Mouse (Mus musculus) retina, adult 2 months (tissue): ENCODE results near the gene Fat3.

Experiments
- DNase-seq: peaks from one replicate; pipeline ENCODE4 v3.0.0-alpha.2; 2012; ENCODE audit warnings: low read depth, low spot score

Gene Fat3

DNA sequence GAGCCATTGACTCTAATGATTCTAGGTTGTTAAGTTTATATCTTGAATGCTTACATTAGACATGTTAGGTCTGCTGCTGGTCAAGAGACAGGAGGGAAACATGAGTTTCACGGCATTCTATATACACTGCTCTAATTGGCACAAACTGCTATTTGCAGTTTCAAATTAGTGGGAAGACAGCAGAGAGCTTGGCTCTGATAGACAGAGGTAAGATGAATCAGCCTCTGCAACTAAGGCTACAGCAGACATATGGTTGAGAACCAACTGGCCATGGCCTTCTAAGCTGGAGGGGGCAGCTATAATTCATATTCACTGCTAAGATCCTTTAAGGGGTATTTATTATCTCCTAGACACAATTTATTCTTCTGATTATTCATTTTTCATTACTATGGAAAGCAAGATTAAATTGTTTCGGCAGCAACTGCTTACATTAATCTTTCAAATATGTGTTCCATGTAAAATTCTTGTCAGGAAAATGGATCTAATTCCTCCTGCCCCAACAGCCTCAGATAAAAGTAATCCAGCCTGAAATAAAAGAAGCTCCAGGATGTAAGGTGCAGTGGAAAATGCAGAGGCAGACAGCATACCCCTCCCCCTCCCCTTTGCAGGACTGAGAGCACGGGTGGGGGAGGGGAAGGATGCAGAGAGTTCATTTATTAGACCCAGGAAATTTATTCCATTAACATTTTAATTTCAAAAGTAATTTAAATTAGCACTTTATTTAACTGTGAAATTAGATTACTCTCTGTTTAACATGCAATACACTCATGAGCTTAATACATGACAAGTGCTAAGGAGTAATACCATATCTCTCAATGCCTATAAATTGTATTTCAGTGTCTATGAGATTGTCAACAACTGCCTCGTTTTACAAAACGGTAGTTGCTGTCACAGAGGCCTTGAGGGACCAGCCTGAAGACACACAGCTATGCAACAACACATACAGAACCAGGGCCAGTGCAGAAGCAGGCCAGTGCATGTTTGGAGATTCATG, 189.9 kb downstream of the Fat3 start:
- no peak for DNase-seq

DNA sequence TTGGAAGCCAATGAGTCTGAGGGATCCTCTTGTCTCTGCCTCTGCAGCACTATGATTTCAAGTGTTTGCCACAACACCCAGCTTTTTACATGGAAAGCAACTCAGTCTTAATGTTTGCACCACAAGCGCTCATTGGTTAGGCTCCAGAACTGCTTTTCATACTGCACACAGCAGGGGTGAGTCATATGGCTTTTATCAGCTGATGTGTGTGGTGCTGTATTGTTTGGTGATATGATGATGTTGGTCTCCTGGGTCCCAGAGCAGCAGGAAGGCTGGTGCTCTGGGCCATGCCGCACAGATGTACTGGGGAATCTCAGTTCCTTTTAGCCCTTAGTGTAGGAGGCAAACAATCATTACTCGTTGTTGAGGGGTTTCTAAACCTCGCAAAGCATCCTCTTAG, 190.8 kb downstream of the Fat3 start:
- no peak for DNase-seq

DNA sequence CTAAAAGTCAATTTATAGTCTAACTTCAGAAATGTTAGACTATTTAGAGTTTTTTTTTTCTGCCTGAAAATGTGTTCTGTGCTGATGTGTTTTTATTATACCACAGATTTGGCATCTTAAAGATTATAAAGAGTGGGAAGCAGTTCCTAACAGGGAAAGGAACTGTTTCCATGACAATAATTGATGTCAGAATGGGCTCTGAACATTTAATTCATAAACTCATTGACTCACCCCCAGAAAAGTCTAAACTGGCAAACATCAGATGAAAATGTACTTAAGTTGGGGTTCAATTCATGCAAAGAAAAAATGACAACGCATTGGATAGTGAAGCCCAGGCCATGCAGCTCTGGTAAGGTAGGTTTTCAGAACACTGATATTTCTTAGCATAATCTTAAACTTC, 193.3 kb downstream of the Fat3 start:
- DNase-seq: no peak

DNA sequence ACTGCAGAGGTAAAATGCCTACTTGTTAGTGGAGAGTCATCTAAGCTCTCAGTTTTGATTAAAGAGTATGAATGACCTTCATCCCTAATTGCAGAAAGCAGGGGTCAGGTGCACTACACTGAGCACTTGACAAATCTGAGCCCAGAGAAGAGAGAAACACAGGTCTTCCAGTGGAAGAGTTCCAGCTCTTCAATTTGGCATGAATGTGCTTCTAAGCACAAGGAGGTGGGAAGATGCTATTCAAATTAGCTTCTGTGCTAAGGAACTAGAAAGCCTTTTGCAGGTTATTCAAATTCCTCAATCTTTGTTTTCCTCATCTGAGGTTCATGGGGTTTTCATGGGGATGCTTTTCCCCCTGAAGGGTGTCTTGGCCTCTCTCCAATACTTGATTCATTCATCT, 194.9 kb downstream of the Fat3 start:
- no peak for DNase-seq

DNA sequence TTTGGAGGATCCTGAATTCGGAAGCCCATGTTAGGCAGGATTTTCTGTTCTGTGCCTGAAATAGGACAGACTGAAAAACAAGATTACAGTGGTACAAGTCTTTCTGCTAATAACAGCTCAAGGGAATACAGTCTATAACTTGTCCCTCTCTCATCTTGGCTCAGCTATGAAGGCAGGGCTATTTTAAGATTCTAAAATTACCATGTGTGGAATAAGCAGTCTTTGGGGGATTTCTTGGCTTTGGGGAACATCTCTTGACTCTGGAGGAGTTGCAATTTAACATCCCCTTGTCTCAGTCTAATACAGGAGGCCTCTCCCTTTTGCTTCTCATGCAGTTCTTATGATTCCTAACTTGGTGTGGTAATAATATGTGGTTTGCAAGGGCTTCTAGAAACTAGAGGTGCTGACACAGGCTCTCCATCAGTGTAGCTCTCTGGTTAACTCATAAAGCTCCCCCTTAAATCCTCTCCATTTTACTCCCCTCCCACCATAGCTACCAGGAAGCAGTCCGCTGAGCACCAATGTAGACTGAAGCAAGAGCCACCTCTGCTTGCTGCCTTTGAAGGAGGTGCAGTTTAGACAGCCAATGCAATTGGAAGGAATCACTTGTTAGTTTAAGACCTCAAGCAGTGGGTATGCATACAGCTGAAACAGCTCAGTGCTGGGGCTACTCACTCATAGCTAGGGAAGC, 195.5 kb downstream of the Fat3 start:
- DNase-seq: no peak

DNA sequence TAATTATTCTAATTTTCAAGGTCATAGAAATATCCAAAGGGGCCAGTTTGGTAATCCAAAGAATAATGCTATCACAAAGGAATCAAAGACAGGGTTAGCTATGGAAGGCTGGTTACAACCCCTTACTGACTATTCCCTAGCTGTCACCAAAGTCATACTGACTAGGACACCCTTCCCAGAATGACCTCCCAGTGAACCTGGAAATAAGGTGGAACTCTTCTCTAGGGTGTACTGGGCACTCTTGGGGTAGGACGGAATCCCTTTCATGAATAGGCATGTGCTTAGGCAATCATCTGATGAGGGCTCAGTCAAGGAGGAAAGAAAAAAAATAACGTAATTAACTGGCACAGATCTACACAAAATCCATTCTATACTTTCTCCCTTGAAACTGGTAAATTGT, 196.1 kb downstream of the Fat3 start:
- DNase-seq: no peak

DNA sequence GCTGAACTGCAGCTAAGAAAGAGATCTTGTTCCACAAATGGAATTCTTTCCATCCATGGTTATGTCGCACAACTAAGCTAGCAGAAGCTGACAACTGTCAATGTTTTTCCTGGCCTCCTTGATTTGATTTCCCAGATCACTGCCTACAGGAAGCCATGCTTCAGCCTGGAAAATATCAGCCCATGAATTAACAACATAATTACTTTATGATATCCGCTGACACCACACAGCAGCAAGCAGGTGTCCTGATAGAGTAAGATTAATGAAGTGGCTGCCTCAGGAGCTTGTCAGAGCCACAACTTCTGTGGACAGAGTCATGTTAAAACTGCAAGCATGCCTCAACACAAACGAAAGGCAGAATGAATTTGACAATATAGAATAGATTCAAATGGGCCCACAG, 198.6 kb downstream of the Fat3 start:
- no peak for DNase-seq

DNA sequence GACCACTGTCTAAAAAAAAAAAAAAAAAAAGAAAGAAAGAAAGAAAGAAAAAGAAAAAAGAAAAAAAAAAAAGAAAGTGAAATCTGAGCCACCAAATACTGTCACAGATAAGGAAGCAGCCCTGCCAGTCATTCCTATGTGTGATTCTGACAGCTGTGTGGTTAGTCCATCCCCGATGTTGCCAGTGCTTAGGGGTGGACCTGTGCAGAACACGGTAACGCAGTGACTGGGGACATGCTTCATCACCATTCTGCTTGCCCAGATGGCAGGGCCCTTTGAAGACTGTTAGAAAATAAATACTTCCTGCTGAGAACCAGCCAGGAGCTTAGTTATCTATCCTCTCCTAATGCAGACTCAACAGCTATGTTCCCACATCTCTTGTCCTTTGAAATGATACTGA, 203.2 kb downstream of the Fat3 start:
- no peak for DNase-seq

DNA sequence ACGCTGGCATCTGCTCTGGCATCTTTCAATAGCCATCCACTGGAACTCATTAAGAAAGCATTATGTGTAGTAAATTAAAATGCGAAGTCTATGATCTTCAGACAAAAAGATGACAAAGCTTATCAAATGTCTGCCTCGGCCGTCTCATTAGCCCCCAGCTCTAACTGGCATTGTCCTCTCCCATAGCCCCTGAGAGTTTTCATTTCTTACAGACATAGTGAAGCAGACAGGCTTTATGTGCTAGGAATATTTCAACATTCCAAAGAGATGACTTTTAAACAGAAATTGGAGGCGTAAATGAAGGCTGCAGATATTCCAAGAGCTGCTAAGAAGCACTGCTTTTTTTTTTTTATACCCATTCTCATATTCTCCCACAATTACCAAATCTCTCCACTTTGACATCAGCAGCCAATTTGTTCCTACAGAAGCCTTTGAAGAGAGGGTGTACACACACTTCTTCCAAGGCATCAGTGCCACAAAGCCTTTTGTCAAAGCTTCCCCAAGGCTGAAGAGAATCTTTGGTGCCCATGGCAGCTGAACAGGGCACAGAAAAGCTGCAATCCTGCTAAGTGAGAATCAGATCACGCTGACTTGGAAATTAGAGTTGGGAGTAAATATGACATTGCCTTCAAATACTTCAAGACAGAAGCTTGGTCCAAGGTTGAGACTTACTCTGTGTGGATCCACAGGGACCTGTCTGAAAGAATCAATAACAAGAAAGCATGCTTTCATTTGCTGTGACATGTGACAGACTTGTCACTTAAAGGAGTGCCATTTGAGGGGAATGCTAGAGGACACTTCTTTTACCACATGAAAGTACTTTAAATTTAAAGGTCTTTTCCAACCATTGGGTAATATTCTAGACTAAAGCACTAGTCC, 206.9 kb downstream of the Fat3 start:
- no peak for DNase-seq

DNA sequence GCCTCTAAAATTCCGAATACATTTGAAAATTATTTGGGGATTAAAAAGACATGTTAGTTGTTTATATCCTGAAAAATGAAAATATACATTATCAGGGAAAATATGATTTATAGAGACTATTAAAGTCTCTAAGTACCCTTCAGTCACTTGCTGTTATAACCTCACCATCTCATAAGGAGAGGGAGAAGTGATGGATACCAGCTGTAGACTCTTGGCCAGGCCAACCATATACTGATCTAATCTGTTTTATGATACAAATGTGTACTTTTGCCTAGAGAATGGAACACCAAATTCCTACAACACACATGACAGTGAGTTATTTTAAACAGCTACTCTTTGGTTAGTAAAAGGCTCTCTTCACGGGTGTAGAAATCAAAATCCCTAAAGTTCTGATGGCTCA, 208.6 kb downstream of the Fat3 start:
- DNase-seq: no peak

DNA sequence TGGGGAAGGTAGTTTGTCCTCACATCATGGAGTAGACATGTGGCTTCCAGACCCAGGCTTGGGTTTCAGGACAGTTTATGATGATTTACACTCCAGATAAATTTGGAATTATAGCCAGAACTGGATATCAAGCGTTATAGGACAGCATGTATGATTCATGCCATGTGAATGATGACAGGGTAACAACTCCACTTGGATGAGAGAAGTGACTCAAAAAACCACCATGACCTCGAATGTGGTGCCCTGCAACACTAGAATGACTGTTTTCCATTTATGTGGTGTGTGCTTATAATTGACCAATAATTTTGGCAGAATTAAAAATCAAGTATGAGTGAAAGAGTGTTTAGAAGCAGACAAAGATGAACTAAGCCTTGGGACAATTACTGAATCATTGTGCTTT, 210.2 kb downstream of the Fat3 start:
- no peak for DNase-seq

DNA sequence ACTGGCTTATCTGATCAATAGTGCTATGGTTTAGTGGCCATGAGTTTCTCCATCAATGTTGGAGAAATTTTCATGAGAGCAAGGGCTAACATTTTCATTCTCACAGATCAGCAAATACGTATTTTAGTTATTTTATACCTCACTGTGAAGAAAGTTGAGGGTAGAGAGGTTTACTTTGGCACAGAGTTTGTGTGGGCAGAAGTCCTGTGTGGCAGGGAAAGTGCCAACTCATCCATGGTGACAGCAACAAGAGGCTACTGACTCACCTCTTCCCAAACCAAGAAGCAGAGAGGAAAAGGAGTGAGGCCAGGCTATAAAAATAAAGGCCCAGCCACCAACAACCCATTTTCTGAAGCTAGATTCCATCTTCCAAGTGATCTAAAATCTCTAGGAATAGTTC, 218.1 kb downstream of the Fat3 start:
- DNase-seq: no peak

DNA sequence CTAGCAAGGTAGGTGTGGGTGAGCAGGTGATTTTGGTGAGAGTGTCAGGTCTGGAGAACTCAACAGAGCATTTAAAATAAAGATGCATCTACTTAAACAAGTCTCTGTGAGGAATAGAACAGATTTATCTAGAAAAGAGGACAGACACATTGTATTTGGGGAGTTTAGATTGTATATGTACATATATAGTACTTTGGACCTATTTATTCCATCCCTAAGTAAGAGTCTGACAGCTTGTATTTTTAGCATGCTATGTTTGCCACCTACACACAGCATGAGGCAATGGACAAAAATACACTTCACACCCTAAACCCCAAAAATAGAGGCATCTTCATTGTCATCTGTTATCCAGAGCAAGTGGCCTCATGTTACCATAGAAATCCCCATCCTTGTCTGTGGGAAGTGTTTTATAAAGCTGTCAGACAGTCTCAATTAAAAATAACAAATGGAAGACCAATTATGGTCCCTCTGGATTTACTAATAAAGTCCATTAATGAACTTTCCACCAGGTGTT, 218.7 kb downstream of the Fat3 start:
- no peak for DNase-seq

DNA sequence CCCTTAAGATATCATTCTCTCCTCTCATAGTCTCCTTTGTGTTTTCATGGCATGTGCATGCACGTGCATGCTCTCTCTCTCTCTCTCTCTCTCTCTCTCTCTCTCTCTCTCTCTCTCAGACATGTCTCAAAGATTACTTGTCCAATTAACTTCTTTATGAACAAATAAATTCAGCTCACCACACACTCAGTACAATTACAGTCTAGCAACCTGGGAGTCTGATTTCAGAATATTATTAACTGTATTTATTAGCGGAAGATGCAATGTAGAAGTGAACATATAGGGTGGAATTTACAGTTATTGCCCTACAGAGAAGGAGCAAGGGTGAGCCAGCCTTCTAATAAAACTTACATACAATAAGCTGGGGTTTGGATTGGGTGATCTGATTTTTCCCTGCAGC, 225.5 kb downstream of the Fat3 start:
- DNase-seq: no peak

DNA sequence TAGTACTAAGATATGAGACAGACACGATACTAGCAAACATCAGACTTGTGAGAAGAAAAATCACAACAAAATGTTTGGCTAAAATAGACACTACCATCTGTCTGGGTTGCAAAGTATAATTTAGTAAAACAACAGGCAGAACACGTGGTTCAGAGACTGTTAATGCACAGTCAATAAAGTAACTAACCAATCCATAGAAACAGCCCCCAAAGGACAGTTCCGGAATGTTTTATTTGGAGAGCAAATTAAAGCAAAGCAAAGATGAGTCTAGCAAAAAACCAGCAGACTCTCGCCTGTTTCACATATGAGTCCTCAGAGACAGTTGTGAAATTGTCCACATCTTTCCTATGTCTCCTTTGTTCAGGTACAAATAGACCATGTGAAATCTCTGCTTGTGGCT, 227.0 kb downstream of the Fat3 start:
- DNase-seq: no peak

DNA sequence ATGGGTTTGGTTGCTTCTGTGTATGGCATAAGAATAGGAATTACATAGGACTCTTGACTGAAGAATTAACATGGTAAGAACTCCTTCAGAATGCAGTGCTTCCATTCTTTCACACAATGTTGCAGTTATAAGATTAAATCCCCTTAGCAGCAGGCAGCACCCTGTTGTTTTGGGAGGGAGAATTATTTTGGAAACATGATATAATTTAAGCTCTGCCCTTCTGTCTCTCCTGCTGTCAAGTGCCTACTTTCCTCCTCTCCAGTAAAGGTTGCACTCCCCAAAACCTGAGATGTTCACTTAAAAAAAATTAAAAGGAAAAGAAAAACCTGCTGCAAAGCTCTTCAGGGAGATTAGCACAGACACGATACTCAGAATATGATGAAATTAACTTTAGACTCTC, 228.3 kb downstream of the Fat3 start:
- no peak for DNase-seq

DNA sequence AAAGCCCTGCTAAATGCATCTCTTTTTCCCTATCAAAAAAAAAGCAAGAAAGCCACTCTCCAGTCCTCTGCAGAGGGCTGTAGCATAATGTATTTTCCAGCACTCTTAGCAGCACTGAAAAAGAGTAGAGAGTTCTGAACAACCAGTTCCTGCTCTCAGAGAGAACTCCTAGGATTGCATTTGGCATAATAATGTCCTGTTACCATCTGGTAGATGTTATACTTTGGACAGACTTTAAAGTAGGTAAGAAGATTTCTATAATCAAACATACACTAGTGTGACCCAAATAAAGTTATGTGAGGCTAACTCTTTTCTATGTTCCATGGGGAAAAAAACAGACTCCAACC, 230.3 kb downstream of the Fat3 start:
- DNase-seq: no peak

DNA sequence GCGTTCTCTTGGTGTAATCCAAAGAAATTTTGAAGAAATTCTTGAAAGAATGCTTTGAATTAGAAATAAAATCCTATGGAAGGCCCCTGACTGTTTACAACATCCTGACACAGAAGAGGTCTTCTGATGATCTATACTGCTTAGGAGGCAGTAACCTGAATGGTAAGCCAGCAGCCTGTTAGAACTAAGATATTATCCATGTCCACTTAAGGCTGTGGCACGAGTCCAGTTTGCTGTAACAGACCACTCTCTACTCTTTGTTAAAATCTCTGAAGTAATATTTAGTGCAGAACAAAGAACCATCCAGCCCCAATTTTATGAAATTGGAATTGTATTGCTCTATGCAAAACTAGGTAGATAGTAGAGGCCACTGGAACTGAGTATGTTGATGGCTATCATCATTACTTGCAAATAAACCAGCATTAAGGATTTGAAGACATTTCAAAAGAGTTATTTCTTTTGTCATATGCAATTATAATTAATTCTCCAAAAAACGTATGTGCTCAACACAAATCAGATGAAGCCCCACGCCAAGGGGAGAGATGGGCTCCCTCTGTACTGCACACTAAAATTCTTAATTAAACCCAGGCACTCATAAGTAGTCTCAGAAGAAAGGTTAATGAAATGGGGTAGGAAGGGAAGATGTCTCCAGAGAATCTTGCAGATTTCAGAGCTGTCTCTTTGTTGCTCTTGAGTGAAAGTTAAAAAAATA, 230.9 kb downstream of the Fat3 start:
- no peak for DNase-seq

DNA sequence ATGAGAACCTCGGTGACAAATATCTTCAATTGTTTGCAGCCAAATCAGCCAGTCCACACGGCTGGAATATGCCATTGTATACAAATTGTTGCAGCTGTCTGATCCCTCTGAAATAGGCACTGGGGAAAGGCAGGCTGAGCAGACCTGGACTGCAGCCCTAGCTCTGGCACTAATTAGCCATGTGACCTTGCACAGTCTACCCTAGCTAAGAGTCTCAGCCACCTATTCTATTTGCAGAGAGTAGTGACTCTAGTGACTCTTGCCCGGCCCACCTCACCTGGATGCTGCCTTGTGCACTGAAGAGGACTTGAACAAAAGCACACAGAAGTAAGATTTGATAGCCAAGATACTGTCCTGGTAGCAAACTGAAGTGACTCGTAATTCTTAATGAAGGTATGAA, 235.6 kb downstream of the Fat3 start:
- no peak for DNase-seq

DNA sequence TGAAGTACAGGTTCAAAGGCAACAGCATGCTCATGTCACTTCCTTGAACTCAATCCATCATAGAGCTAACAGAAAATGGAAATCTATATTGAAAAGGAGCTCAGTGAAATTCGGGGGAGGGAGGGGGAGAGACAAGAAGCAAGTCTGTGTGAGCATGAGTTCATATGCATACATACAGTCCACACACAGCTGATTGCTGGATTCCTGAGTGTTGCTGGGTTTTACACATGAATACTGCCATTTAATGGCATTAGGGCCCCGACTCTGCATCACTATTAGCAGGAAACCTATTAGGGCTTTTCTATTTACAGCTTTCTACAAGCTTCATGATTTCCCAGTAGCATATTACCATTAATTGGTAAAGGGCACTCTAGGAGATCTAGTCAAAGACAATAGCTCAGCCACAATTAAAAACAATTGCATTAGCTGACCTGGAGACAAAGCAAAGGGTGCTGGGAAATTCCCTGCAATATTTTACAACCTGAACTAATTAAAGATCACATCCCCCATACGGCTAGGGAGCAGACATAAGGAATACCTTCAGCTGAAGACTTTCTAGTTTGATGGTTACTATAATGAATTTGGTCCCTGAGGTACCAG, 243.7 kb downstream of the Fat3 start:
- no peak for DNase-seq
